Mouse (Mus musculus) skeletal muscle tissue, adult 2 months (tissue): Measurements from ENCODE around the gene Inppl1.
A peak's percentile ranks its signal among the peaks of the same experiment; 100 is the strongest.

Experiments
- DNase-seq: peaks from one replicate; pipeline ENCODE4 v3.0.0-alpha.2; 2012; ENCODE audit warnings: low read depth, low spot score

Gene Inppl1

GRCm38 (mm10) chr7:101837606-101838471, at the start of gene Inppl1:
Gene Inppl1 (minus strand): TSS chr7:101838229.
- peak; percentile 89 for DNase-seq

DNA sequence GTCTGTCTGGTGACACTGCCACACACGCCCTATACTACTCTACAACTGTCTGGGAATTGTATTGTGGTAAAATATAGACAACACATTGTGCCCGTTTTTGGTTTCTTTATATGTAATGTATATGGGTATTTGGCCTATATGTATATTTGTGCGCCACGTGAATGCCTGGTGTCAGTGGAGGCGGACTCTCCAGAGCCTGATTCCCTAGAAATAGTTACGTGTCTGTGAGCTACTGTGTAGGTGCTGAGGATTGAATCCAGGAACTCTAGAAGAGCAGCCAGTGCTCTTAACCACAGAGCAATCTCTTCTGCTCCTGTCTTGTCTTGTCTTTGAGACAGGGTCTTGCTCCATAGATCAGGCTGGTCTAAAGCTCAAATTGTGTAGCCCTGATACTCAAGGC, 48.2 kb upstream of the Inppl1 start:
- DNase-seq = no peak

DNA sequence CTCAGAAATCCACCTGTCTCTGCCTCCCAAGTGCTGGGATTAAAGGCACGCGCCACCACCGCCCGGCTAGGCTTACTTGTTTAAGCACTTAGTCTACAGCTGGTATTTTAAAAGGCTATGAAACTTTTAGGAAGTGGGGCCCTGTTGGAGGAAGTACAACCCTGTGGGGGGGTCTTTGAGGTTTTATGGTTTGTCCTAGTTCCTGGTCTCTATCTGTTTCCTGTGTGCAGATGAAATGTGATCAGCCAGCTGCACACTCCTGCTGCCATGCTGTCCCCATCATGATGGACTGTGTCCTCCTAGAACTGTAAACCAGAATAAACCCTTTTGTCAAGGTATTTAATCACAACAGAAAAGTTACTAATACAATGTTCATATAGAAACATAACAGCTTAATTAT, 46.1 kb upstream of the Inppl1 start:
- DNase-seq = no peak

DNA sequence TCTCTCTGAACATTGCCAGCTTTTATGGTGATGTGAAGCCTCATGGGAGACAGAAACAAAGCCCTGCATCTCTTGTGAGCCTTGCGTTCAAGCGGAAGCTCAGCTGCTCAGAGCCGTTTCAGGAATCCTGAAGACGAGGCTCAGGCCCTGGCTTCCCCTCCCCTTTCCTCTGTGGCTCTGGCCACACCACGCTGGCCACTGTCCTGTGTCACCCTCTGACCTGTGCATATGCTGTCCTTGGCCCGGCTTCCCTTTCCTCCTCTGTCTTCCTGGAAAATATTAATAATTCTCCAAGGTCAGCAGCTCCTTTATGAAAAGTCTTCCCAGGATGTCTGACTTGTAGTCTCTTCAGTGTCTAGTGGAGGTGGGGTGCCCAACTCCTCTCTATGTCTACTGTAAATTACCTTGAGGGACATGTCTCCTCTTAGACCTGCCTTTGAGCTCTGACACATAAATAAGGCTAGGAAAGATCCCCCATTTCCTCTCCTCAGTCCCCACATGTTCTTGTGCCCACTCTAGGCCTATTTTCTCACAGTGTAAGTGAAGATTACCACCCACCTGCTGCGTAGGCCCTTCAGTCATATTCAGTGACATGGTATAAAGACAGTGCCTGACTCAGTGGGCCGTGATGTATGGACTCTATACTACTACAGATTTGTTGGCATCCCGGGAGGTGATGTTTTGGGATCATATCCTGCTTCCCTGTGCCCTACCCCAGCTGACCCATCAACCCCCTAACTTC, 44.6 kb upstream of the Inppl1 start:
- DNase-seq = no peak

DNA sequence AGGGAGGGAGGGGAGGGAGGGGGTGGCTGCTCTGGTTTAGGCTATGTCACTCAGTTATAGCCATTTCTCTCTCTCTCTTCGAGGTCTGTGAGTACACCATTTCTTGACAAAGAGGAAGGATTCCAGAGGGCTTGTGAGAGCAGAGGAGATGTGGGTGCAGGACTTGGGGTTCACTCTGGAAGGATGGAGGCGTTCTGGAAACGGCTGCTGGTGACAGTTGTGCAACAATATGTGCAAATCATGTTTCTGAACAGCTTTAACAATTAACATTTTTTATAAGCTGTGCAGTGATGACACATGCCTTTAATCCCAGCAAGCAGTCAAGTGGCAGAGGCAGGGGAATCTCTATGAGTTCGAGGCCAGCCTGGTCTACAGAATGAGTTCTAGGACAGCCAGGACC, 42.8 kb upstream of the Inppl1 start:
- DNase-seq = no peak

- no peak for DNase-seq
These were observed 37.9 kb upstream of the Inppl1 start for GRCm38 (mm10) chr7:101875978-101876377.

DNA sequence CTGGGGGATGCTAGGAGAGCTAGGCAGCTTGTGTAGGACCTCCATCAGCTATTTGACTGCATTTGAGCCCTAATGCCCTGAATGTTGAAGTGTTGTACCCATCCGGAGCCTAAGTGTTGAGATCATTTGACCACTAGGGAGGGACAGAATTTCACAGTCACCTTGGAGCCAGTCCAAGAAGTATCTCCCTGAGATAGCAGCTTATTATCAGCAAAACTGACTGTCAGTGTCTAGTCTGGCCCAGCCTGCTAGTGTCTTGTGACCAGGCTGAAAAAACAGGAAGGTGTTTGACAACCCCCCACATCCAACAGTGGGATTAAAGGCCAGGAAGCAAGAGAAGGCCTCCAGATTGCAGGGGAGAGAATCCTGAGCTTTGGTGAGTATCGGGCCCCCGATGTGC, 33.3 kb upstream of the Inppl1 start:
- no peak for DNase-seq

GRCm38 (mm10) chr7:101870629-101871028, 32.6 kb upstream of the Inppl1 start, which contains the start of gene Folr1:
Gene Folr1 (minus strand): TSS chr7:101870788.
- no peak for DNase-seq

GRCm38 (mm10) chr7:101869163-101869500, 31.1 kb upstream of the Inppl1 start:
- DNase-seq = no peak

DNA sequence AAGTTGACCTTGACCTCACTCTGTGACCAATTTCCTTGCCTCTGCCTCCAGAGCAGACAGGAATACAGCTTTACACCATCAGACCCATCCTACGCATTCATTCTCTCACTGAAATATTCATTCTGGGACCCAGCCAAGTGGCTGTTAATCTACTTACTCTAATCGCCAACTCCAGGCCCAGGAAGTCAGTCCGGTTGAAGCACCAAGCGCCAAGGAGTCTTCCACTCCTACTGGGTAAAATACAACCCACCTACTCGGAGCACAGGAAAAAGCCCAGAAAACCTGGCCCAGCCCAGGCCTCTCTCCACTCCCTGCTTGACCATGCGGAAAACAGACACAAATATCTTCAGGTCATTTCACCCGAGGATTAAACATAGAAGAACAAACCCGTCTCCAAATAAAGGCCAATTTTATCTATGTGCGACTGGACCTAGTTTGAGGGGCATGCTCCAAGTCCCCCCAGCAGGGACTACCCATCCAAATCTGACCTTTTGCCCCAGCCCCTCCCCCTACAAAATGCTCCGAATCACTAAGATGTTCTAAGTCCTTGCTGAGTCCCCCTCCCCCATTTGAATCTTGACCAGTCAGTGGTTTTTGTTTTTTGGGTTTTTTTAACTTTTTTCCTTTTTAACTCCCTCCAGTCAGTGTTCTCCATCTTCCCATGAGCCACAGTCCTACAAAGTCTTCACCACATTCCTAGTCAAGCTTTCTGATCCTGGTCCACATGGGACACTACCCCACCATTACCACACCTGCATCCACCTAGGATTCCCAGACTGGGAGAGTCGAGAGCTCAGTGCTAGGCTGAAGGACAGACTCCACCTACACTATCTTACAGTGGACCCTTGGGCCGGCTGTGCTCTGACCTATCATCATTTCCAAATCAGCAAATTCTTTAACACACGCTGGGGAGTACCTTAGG, 30.5 kb upstream of the Inppl1 start:
- DNase-seq = no peak

DNA sequence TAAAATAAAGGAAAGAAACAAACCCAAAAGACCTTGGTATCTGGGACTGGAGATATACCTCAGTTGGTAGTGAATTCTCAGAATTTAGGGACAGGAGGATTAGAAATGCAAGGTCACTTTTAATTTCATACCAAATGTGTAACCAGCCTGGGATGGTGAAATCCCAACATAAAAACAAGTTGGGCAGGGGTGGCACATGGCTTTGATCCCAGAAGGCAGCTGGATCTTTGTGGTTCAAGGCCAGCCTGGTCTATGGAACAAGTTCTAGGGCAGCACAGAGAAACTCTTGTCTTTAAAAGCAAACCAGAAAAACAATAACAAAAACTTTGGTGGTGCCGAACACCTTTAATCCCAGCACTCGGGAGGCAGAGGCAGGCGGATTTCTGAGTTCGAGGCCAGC, 29.5 kb upstream of the Inppl1 start:
- no peak for DNase-seq

DNA sequence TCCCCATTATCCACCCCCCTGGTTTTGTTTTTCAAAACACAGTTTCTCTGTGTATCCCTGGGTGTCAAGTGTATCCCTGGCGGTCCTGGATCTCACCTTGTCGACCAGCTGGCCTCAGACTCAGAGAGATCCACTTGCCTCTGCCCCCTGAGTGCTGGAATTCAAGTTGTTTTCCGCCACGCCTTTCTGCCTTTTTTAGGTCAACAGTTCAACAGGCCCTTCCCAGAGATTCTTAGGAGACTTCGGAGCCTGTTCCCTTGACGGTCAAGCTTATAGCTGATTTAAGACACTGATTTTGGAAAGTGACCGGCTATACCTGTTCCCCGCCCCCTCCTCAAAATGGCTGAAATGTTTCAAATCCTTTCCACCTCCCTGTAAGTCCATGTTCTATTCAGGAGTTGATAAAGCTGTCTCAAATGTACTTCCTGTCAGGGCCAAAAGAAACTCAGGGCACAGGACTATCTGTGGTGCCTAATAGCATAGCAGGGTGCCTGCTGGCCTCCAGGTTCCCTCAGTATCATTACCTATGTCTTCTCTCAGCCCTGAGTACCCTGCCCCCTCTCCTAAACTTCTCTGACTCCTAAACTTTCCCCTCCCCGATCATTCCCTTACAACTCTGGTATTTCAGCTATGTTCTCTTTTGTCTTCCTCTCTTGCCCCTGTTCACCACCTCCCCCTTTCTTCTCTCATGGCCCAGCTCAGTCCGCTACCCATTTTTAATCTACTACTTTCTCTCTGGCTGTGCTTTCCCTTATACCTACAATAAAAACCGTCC, 28.6 kb upstream of the Inppl1 start:
- DNase-seq = no peak

GRCm38 (mm10) chr7:101863415-101863814, 25.4 kb upstream of the Inppl1 start, which contains the start of gene Anapc15:
Gene Anapc15 (plus strand): TSS chr7:101863715.
- no peak for DNase-seq

DNA sequence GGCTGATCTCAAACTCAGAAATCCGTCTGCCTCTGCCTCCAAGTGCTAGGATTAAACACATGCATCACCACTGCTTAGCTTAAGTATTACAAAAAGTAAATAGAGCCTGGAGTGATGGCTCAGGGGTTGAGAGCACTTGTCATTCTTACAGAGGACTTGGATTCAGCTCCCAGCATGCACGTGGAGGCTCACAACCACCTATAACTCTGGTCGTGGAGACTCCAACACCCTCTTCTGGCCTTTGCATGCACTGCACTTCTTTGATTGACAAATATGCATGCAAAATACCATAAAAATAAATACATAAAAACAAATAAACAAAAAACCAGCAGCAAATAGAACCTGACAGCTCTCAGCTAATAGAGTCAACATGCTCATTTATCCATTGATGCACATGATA, 24.3 kb upstream of the Inppl1 start:
- DNase-seq = no peak

DNA sequence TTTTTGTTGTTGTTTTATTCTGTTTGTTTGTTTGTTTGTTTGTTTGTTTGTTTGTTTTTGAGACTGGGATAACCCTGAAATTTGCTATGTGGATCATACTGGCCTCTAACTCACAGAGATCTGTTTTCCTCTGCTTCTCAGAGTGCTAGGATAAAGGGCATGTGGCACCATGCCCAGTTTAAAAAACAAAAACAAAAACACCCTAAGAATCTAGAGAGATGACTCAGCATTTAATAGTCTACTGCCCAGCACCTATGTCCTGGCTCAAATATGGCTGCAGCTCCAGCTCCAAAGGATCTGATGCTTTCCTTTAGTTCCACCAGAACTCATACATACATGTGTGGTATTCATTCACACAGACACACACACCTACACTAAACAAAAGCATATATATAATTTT, 22.9 kb upstream of the Inppl1 start:
- no peak for DNase-seq

DNA sequence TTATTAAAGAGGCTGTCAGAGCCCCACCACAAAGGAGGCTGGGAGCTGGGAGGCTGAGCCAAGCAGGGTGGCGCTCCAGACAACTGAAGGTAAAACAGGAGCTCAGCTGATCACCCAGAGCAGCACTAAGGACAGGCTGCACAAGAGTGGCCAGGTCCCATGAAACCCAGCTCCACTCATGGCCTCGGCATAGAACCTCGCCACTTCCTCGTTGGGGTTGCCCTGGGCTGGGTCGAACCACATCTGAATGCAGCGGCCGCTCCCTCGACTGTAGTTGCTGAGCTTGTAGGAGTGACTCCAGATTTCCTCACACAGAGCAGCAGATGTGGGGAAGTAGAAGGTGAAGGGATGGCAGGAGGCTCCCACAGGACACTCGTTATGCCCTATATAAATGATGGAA, 20.3 kb upstream of the Inppl1 start:
- no peak for DNase-seq

GRCm38 (mm10) chr7:101857094-101857493, 19.1 kb upstream of the Inppl1 start, which contains the start of gene Folr2:
Gene Folr2 (minus strand): TSS chr7:101857194.
- DNase-seq = no peak

- DNase-seq = no peak
These were observed 15.8 kb upstream of the Inppl1 start for GRCm38 (mm10) chr7:101853816-101854215.

DNA sequence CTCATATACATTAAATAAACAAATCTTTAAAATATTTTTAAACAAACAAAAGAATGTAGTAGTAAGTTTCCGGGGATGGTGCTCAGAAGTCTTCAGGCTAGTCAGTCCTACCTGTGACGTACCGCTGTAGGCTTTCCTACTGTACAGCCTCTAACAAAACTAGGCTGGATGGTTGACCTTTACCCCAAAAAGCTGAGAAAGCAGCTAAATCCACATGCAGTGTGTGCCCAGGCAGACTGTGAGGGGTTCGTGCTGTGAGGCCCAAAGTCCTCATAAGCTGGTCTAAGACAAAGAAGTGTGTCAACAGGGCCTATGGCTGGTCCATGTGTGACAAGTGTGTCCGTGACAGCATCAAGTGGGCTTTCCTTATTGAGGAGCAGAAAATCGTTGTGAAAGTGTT, 14.8 kb upstream of the Inppl1 start:
- no peak for DNase-seq

DNA sequence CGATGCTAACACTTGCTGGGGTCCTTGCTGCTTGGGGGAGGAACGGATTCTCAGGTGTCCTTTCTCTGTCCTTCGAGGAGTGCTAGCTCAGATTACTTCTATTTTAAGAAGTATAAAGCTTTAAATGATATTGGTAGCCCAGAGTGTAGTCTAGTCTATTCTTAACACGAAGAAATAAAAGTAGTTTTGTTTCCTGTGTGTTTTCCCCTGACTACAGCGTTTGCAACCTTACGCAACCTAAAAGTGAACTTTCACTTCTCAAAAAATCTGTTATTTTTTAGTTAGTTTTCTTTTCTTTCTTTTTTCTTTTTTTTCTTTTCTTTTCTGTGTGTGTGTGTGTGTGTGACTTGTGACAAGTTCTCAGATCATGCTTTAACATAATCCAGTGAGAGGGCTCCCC, 13.7 kb upstream of the Inppl1 start:
- DNase-seq = no peak

DNA sequence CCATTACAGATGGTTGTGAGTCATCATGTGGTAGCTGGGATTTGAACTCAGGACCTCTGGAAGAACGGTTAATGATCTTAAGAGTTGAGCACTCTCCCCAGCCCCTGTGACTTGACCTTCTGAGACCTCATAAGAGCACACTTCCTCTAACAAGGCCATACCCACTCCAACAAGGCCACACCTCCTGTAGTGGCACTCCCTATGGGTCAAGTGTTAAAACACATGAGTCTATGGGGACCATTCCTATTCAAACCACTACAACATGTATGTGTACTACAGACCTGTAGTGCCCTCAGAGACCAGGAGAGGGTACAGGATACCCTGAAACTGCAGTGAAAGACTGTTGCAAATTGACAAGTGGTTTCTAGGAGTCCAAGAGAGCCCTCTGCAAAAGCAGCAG, 9.9 kb upstream of the Inppl1 start:
- DNase-seq = no peak
